Mouse (Mus musculus): Measurements from ENCODE around the gene Thrsp.
A peak's percentile ranks its signal among the peaks of the same experiment; 100 is the strongest.

Gene Thrsp

DNA sequence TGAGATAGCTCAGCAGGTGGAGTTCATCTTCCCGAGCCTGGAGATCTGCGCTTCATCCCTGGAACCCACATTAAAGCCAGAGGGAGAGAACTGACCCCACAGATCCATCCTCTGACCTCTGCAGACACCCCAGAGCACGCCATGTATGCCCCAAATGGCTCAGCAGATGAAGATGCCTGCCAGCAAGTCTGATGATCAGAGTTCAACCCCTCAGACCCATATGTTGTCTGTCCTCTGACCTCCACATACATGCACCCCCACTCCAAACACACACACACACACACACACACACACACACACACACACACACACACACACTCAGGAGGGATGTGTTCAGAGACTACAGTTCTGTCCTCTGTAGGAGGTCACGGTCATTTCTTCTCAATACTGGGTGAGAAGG lies 1.1 kb downstream of the Thrsp start:
- DNase-seq (ENCODE audit: low spot score): no peak

DNA sequence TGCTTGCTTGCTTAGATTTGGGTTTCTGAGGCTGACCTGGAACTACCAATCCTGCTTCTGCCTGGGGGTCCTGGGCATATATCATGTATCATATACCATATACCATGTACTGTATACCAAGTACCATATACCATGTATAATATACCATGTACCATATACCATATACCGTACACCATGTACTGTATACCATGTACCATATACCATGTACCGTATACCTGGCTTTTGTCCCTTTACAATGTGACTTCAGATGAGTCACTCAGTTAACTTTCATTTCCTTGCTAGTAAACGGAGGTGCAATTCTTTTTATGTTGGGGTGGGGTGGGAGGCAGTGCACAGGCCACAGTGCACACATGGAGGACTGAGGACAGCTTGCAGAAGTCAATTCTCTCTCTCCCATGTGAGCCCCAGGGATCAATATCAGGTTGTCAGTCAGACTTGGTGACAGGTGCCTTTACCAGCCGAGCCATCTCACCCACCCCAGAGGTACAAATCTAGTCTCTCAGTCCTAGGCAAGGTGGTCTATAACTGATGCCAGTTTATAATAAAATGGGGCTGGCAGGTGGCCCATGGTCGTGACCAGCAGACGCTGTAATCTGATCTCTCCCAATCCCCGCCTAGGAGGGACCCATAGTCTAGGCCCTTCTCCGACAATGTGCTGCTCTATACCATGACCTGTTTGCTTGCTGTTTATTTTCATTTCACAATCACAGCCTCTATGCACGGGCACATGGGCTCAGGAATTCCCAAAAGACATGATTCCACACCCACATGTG lies 2.4 kb downstream of the Thrsp start:
- DNase-seq (ENCODE audit: low spot score): no peak

DNA sequence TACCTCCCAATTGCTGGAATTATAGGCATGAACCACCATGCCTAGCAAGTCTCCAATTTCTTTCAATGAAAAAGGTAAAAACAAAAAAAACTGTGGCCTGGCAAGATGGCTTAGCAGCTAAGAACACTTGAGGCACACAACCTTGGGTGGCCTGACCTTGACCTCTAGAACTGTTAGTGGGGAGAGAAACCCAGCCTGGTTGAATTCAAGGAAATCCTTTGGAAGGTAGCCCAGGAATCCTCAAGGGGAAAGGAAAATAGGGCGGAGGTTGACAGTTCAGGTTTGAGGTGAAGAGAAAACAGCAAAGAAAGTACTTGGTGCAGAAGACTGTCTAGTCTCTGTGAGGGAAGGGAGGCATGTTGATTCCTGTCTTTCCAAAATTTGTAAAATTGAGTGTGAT lies 3.1 kb downstream of the Thrsp start:
- DNase-seq (ENCODE audit: low spot score): no peak

DNA sequence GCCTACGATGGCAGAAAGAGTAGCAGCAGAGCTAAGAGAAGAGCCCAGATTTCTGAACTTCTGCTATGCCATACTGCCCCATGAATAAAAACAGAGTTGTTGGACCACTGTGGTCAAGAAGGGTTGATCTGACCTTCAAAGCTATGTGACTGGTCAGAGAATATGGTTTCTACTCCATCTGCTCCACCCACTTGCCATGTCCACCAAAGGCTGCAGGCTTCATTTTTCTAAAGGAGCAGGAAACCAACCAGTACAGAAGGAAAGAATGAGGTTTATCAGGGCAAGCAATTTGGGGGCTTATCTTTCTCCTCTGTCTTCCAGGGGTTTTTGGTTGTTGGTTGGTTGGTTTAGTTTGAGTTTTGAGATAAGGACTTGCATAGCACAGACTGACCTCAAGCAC lies 3.5 kb downstream of the Thrsp start:
- DNase-seq (ENCODE audit: low spot score): no peak

DNA sequence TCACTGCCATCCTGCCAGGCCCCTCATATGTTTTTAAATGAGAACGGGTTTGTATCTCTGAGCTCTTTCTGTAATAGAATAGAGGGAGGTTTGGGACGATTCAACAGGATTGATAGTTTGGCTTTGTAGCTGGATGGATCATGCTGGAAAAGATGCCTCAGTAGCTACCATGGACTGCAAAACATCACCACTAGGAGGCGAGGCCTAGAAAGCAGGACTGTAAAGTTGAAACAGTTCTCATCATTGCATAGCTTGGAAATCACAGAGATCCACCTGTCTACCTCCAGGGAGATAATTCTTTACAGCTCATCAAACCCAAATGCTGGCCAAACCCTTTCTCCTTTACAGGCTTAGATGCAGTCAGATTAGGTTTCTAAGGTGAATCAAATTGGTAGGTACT lies 6.0 kb downstream of the Thrsp start:
- DNase-seq (ENCODE audit: low spot score): no peak

DNA sequence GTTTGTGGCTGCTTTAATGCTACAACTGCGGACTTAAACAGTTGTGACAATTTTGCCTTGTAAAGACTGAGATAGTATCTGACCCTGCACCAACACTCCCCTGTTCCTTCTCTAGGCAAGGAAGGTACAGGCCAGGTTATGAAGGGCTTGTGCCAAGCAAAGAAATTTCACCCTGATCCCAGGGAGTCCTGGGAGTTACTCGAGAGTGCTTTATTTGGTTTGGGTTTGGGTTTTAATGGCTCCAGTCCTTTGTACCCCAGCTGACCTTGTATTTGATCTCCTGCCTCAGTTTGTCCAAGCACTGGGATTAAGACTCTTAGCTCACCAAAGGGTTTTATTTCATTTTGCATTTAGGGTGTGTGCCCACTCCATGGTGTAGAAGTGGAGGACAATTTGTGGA lies 6.4 kb downstream of the Thrsp start:
- no peak for DNase-seq (ENCODE audit: low spot score)

DNA sequence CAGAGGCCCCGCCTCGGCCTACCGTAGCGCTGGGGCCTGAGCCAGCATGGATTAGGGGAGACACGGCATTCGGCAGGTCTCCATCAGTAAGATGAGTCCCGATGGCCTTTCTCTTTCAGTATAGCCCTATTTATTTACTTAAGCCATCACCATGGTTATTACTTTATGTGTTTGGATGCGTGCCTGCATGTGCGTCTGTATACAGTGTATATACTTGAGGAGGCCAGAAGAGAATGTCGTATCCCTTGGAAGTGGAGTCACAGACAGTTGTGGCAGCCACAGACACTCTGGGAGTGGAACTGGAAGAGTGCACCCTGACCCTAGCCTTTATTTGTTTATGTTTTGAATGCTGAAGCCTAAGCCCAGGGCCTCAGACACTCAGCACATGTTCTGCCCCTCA lies 10.4 kb downstream of the Thrsp start:
- DNase-seq (ENCODE audit: low spot score): no peak

DNA sequence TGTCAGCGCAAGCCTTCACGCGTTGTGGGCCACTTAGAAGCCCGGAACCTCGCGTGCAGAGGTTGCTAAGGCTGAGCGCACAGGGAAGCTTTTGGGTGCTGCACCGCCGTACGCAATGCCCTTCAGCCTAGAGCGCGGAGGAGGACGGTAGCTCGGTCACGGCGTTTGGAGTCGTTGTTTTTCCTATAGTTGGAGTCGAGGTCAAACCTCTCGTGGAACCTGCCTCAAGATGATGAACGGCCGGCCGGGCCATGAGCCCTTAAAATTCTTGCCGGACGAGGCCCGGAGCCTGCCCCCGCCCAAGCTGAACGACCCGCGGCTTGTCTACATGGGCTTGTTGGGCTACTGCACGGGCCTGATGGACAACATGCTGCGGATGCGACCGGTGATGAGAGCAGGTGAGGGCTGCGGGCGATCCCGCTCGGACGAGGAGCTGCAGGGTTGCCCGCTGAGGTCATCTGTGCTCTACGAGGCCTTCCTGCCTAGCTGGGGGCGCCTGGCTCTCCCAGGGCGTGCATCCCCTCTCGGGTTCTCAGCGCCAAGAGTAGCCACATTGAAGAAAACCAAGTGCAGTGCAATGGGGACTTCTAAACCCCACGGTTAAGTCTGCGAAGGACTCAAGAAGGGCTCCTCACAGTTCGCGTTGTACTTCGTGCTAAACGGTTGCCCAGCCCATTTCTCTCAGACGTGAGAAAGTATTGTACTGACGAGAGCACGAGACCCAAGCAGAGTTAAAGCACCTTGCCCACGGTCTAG lies 17.4 kb downstream of the Thrsp start, which contains the start of gene Ndufc2:
Ndufc2 (plus strand) TSS at position 44 of the 756 bp plus-strand sequence.
- peak; percentile 88 for DNase-seq (ENCODE audit: low spot score)

DNA sequence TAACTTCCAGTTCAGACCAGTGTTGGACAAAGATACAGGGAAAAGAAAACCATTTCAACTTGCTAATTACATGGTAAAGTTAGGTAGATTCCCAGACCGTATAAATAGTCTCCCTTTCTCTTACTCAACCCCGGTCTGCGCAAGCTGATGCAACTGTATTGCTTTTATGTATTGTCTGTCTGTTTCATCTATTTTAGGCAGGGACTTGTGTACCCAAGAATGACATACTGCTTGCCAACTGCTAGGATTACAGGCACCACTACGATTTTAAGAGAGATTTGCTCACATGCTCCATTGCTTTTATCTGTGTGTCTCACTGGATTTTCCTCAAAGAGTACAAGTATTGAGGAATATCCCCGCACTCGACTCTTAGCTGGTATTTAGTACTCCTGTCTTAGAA lies 18.6 kb downstream of the Thrsp start:
- no peak for DNase-seq (ENCODE audit: low spot score)

DNA sequence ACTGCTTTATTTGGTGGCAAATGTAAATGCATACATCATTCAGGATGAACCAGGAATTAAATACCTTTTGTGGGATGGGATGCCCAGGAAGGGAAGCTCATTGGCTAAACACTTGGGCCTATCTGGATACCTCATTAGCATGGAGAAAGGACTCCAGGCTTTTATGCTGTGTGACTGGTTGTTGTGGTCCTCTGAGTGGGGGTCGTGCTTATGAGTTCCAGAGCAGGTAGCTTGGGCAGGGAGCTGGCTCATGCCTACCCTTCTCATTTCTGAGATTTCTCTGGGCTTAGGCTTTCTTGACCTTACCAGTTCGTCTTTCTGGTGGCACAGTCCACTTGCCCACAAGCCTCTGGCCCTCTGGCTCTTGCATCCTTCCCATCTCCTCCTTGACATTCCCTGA lies 23.2 kb downstream of the Thrsp start:
- no peak for DNase-seq (ENCODE audit: low spot score)

DNA sequence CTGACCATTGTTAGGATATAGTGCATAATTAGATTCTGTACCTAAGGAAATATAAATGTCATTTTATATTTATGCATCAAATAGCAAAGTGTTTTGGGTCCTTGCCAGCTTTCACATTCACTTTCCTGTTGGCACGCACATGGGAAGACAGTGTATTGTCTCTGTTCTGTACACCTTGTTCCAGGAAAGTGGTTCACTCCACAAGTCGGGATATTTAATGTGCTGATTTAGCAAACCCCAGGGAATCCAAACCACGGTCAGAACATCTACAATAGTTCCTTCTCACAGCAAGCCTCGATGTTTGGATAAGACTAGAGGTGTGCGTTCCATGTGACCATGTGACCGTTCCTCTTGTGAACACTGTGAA lies 25.5 kb downstream of the Thrsp start:
- DNase-seq (ENCODE audit: low spot score): no peak

DNA sequence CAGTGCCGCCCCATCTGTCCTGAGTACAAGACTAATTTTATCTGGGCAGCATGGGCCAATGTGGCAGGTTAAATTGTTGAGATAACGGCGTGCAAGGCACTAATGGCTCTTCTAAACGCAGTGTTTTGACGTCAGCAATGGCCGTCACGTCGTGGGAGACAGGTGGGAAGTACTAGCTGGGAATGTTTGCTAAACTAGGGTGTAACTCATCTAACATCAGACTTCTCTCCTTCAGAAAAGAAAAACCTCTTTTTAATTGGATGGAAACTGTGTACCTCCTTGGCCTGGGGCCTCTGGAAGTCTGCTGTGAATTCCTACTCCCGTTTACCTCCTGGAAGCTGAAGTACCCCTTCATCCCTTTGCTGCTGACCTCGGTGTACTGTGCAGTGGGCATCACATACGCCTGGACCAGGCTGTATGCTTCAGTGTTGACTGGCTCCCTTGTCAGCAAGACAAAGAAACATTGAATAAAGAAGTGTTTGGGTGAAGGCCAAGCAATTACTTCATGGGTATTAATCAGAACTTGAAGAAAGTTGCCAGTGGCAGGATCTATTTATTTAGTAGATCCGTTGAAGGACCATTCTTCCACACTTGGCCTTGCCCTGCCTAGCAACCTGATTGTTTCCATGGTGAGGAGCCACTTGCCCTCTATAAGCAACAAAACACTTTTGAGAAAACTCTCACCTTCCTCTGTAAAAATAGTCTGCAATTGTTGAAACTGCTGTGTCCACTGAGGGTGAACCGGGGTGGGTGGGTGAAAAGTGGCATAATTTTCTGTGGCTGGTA lies 26.0 kb downstream of the Thrsp start:
- DNase-seq (ENCODE audit: low spot score): no peak

DNA sequence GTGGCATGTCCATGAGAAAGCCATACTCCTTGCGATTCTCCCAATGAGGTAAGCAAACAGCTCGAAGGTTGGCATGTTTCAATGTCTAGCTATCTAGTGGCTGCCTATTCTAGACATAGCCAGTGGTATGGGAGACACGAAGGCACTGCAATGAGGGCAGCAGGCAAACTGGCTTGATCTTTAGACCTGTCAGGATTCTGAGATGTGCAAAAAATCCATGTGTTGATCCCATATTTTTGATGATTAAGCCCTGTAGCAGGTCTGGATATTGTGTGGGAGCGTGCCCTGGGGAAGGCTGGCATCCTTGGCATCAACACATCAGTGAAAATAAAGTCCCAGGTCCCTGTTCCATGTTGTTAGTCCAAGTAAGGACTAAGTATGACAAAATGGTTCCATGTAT lies 29.0 kb downstream of the Thrsp start:
- DNase-seq (ENCODE audit: low spot score): no peak

DNA sequence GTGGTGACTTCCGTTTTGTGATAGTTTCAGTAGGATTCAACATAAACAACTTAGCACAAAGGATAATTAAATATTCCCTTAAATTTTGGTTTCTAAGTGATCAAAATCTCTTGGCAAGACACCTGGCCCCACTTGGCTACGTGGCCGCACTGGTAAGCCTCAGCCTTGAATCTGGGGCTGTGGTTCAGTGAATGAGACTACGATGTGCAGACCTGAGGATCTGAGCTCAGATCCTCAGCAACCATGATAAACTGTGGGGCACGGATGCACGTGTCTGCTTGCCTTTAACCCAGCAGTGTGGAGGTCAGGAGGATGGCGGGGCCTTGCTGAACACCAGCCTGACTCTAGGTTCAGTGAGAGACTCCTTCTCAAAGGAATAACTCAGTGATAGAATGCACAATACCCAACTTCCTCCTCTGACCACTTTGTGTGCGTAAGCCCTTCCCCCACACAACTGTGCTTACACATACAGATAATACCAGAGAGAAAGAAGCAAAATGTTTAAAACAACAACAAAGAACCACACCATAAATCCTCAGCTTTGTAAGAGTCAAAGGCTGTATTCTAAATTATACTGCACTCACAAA lies 29.9 kb downstream of the Thrsp start:
- DNase-seq (ENCODE audit: low spot score): no peak

DNA sequence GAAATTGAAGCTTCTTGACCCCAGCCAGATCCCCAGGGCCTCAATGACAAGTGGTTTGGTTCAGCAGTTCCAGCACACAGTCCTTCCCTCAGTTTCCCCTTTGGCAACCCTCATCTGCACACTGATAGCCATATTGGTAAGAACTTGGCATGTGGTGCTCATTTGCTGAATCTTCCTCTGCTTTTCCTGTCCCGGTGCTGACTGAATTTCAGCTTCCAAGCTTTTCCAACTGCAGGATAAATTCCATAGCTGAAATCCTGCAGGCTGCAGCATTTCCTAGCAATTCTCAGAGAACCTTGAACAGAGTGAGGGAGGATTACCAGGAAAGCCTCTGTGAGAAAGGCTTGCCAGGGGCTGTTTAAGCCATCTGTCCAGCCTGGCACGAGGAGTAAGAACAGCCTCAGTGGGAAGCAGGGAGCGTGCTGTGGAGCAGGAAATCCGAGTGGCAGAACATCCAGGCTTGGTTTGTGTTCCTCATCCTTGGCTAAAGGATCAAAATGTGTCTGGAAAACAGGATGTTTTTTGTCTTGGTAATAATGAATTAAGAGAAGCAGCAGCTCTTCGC lies 30.6 kb downstream of the Thrsp start:
- DNase-seq (ENCODE audit: low spot score): no peak

DNA sequence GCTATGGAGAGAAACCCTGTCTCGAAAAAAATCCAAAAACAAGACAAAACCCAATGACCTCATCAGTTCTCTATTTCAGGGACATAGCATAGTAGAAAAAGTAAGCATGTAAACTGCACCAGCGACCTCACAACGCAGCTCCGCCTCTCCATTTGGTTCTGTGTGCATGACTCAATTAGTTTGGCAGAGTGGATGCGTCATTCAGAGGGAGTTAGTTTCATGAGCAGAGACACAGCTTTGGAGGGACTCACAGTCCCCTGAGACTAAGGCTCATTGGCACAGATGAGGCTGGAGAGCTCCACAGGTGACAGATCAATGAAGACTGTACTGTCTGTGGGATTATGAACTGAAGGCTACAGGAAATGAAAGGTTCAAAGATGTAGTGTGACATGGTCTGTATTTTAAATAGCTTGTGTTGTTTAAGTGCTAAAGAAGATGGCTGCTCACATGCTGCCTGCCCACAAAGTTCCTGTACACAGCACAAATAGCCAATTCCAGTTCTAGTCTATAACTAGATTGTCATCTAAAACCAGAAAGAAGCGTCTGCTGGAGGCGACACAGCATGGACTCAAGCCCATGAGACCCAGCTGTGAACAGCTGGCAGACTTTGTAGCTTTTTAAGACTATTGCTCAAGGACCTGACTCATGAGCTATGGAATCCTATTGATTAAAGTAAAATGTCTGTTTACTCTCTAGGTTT lies 31.3 kb downstream of the Thrsp start:
- no peak for DNase-seq (ENCODE audit: low spot score)

DNA sequence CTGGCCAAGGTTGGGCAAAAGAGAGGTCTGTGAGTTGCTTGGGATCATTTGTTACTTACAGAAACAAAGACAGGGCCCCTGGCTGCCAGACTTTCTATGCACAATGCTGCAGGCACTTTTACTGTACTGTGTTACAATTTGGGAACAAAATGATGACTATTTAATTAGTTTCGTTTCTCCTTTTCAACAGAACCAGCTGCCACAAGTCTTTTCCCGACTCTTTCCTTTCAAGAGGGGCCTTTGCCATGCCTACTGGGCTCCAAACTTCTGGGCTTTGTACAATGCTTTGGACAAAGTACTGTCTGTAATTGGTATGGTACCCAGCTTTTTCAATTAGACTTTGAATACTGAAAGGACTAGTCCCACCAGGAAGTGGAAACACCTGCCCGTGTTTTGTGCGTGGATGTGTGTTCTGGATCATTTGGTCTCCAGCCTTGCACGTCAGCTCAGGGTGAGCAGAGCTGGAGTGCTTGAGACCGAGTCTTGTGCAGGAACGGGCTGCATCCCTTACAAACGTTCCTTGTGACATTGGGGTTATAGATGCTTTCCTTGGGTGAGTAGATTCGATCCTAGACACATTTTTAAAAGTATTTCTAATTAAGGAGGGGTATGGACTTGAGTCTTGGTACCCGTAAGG lies 33.9 kb downstream of the Thrsp start:
- no peak for DNase-seq (ENCODE audit: low spot score)

DNA sequence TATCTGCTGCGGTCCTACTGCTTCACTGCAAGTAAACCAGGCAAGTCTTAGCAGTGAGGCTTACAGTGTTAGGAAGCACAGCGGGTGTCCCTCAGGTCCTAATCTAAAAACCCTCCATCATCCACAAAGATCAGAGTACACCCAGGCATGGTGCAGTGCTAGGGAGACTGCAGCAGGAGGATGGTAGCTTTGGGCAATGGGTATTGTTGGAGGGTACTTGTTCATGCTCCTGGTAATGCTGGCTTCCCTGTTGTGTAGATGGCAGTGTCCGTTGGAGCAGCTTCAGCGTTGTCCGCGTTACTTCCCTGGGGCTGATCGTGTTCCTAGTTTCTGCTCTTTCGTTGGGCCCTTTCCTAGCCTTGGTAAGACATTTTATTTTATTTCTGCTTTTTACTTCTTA lies 34.9 kb downstream of the Thrsp start:
- no peak for DNase-seq (ENCODE audit: low spot score)

DNA sequence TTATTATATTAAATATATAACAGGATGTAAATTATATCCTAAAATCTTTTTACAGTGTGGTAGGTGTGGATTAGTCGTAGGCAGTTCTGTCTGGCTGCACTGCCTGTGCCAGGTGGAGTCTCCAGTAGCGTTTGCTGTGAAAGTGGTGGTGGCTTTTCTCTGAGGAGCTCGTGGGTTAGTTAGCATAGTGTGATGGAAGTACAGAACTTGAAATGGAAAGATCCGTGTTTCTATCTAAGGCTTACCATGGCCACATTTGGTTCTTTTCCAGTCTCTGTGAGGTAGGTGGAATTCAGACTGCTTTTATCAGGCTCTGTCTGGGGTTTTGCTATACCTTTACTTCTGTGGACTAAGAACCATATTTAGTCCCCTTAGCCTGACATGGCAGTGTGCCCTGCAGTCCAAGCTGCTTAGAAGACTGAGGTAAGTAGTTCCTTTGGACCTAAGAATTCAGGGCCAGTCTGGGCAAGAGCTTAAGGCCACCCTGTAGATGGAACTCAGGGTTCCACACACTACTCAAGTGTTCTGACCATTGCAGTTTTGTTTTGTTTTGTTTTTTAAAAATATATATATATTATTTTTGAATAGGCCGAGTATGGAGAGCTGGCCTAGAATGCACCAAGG lies 36.9 kb downstream of the Thrsp start:
- DNase-seq (ENCODE audit: low spot score): no peak

DNA sequence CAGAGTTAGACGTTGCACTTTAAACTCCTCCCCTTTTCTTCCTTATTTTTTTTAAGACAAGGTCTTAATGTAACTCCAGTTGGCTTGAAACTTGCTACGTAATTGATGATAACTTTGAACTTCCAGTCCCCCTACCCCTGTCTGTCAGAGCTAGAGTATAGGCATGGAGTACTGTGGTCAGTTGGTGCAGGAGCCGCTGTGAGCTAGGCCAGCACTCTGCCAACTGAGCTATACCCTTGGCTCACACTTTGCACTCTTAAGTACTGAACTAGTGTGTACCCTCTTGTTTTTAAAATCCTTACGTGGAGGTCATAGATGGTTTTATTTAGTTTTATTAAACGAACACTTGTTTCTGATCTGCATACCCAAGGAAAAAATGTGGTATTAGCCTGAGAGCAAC lies 38.2 kb downstream of the Thrsp start:
- no peak for DNase-seq (ENCODE audit: low spot score)

DNA sequence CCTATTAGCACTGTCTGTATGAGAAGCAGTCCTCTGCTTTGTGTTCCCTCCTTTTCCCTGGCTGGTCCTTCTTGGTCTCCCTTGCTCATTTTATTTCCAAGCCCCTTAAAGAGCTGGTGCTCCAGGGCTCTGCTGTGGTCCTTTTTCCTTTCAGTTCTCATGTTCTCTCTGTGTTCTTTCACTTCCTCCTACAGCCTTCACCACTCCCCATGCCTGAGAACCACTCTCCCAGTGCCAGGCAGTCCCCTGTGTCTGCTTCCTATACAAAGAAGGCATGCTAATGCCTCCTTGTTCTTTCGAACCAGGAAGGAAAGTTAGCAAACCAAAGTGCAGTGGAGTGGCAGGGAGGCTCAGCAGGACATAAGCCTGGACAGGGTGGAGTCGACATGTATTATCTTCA lies 41.6 kb downstream of the Thrsp start:
- DNase-seq (ENCODE audit: low spot score): no peak

All from embryo, embryonic 10.5 days (tissue).